8 mouse cellular contexts compared by ENCODE assay signal in the genomic region with DNA sequence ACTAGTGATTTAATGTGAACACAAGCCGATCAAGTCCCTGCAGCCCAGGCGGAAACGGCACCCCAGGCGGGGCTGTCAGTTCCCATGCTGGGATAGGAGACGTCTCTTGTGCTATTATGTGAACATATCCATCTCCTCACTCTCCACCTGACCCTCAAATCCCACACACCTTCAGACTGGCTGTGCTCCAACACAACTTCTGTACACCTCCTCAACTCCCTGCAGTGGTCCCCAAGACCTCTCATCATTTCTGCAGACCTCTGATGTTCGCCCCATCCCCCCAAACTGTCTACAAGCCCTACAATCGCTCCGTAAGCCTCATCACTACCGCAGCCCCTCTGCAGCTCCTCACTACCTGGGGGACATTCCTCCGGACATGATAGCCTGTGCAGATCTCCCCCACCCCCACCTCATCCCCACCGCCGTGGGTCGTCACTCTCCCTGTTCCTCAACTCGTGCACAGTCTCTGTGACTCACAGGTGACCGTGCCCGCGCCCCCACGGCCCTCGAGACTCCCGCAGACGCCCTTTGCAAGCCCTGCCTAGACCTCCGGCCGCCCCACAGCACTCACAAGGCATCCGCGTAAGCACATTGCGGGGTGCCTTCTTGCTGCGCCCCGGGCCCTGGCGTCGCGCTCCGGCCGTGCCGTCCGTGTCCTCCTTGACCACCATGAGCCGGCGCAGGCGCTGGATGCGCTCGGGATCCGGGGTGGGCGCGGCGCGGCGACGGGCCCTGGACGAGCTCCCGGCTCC. TPM values are rescaled to one million over a fixed set of nuclear protein-coding genes. Genes with fewer than 3 reads are reported as not detected.
DNase-seq lines count a peak whose midpoint lies in the region; ATAC-seq and TF ChIP-seq lines count a peak whose summit lies in the region.

No protein-coding gene starts in this region.

- peak overlapping the region; percentile 98 for H3K4me3 ChIP-seq in spleen, adult 2 months (ENCODE audit: extremely low read depth, insufficient read depth, insufficient read length)
- H3K4me3 ChIP-seq in embryonic facial prominence, embryonic 14.5 days (ENCODE audit: low read depth, low read length), result peak overlapping the region; percentile 84
- H3K4me3 ChIP-seq in hindbrain, postnatal 0 days (ENCODE audit: low read length), result peak overlapping the region; percentile 93
- H3K4me3 ChIP-seq in macrophage (ENCODE audit: inconsistent target), result peak overlapping the region; percentile 57

- H3K27ac ChIP-seq in spleen, adult 2 months (ENCODE audit: insufficient read depth, low read length), result 0 out of 2 replicates have a peak overlapping the region, but pooled peaks have one; percentile 44
- H3K27ac ChIP-seq in embryonic facial prominence, embryonic 14.5 days (replicated peaks; ENCODE audit: low read depth, low read length), result no peak overlapping the region
- H3K27ac ChIP-seq in hindbrain, postnatal 0 days, result peak overlapping the region; percentile 61
- H3K27ac ChIP-seq in macrophage, result no peak overlapping the region

- no peaks in the 10 kb centered on the region; the same call in 1 of the 2 replicates for H3K4me1 ChIP-seq in spleen, adult 2 months (ENCODE audit: control insufficient read depth, insufficient read depth, insufficient read length)
- H3K4me1 ChIP-seq in embryonic facial prominence, embryonic 14.5 days (ENCODE audit: control insufficient read depth, insufficient read depth, low read length), result peaks cover 13% of the 10 kb centered on the region
- 0 out of 2 replicates have a peak, but pooled peaks cover 6% of the 10 kb centered on the region for H3K4me1 ChIP-seq in hindbrain, postnatal 0 days (ENCODE audit: insufficient read depth, low read length)

- H3K9me3 ChIP-seq in embryonic facial prominence, embryonic 14.5 days (ENCODE audit: control insufficient read depth, low read length), result no peaks in the 10 kb centered on the region
- H3K9me3 ChIP-seq in hindbrain, postnatal 0 days (ENCODE audit: low read length), result no peaks in the 10 kb centered on the region

- H3K27me3 ChIP-seq in spleen, adult 2 months (ENCODE audit: control insufficient read depth, insufficient read depth, low read length), result no peaks in the 10 kb centered on the region
- H3K27me3 ChIP-seq in embryonic facial prominence, embryonic 14.5 days (replicated peaks; ENCODE audit: control insufficient read depth, insufficient read depth, low read length), result no peaks in the 10 kb centered on the region
- H3K27me3 ChIP-seq in hindbrain, postnatal 0 days (ENCODE audit: insufficient read depth, low read length), result no peaks in the 10 kb centered on the region
- no peaks in the 10 kb centered on the region for H3K27me3 ChIP-seq in splenic B cell, adult 2 months (ENCODE audit: control insufficient read depth, insufficient read depth, low read length, poor library complexity, severe bottlenecking)

- peak; percentile 68 for ATAC-seq in embryonic facial prominence, embryonic 14.5 days (ENCODE audit: low read depth)
- peak; percentile 52 for ATAC-seq in hindbrain, postnatal 0 days

- peaks cover 6% of the 10 kb centered on the region; the same call in 1 of the 2 replicates for H3K36me3 ChIP-seq in spleen, adult 2 months (ENCODE audit: control insufficient read depth, insufficient read depth, low read length)
- H3K36me3 ChIP-seq in embryonic facial prominence, embryonic 14.5 days (ENCODE audit: control insufficient read depth, insufficient read depth, low read length), result peaks cover 11% of the 10 kb centered on the region; the same call in 1 of the 2 replicates
- no peaks in the 10 kb centered on the region for H3K36me3 ChIP-seq in hindbrain, postnatal 0 days (ENCODE audit: insufficient read depth, low read length)
- 0 out of 2 replicates have a peak, but pooled peaks cover 5% of the 10 kb centered on the region for H3K36me3 ChIP-seq in macrophage (ENCODE audit: inconsistent target)
- H3K36me3 ChIP-seq in splenic B cell, adult 2 months (ENCODE audit: control insufficient read depth, insufficient read depth, low read length, poor library complexity, severe bottlenecking), result peaks cover 2% of the 10 kb centered on the region; the same call in 1 of the 2 replicates

- no peak for DNase-seq in spleen, adult 2 months (ENCODE audit: low read depth in 1 of 2, low spot score in 2 of 2)
- no peak for DNase-seq in spleen, adult 12 weeks (ENCODE audit: low spot score)
- DNase-seq in adrenal gland, adult 8-10 months, result peak; percentile 25
- peak; percentile 45 for DNase-seq in embryonic facial prominence, embryonic 14.5 days (ENCODE audit: low spot score)
- peak; percentile 22 for DNase-seq in hindbrain, postnatal 0 days (ENCODE audit: low spot score)
- peak; percentile 33 for DNase-seq in splenic B cell, adult 2 months (ENCODE audit: low read depth, low spot score)
- no peak for DNase-seq in gastrocnemius, adult 18-20 months (ENCODE audit: low spot score)

- H3K79me2 ChIP-seq in macrophage (ENCODE audit: inconsistent target), result peaks cover 37% of the 10 kb centered on the region

- under 1% methylated on average over 49 of the region's 49 CpGs for WGBS in spleen, adult 2 months
- 1% methylated on average over 30 of the region's 49 CpGs for WGBS in embryonic facial prominence, embryonic 14.5 days
- under 1% methylated on average over 49 of the region's 49 CpGs for WGBS in hindbrain, postnatal 0 days
- under 1% methylated on average over 49 of the region's 49 CpGs for WGBS in macrophage (ENCODE audit: missing documents)

- peak overlapping the region; percentile 89 for H3K4me2 ChIP-seq in embryonic facial prominence, embryonic 14.5 days (ENCODE audit: low read depth, low read length)
- H3K4me2 ChIP-seq in hindbrain, postnatal 0 days (ENCODE audit: low read depth, low read length), result peak overlapping the region; percentile 83

- TF ChIP-seq POLR2A in spleen, adult 2 months (IDR thresholded peaks at IDR 0.05; ENCODE audit: low read depth, low read length), result no peak

- H3K9ac ChIP-seq in embryonic facial prominence, embryonic 14.5 days (ENCODE audit: low read depth, low read length), result peak overlapping the region; percentile 83
- peak overlapping the region; percentile 84 for H3K9ac ChIP-seq in hindbrain, postnatal 0 days (replicated peaks; ENCODE audit: low read length)

- TF ChIP-seq CTCF in spleen, adult 2 months (IDR thresholded peaks at IDR 0.05; ENCODE audit: extremely low read depth, insufficient read depth, insufficient read length, insufficient replicate concordance), result no peak
- TF ChIP-seq CTCF in hindbrain, postnatal 0 days (IDR thresholded peaks at IDR 0.05; ENCODE audit: low read depth), result no peak

RNA-seq across cellular contexts. Expression of gene Lsm11, which starts 0.7 kb away (rescaled TPM):
- 3.4 and 4.5 TPM in 2 replicates for polyA plus RNA-seq in spleen, adult 2 months (2012; rRNA removed)
- 10 to 100 TPM in 2 of 4 experiments, 1 to 10 TPM in 2; 8.9 to 13.9 (median 10.1) TPM for total RNA-seq in adrenal gland, adult 8-10 months (2022)
- polyA plus RNA-seq in embryonic facial prominence, embryonic 14.5 days (2014; fragmentation: Nextera tagmentation; extraction: Ambion mirVana), result 8.3 TPM in 2 replicates
- 92.6 and 96.2 TPM in 2 replicates for total RNA-seq in hindbrain, postnatal 0 days (2014; rRNA removed)
- 27.5 and 31.0 TPM in 2 replicates for polyA plus RNA-seq in hindbrain, postnatal 0 days (2015; fragmentation: Nextera tagmentation; extraction: Ambion mirVana)
- 1 to 10 TPM in 21 of 26 experiments, under 1 TPM in 5; 0.62 to 5.6 (median 2.0) TPM for total RNA-seq in macrophage (2018; cell fraction: chromatin; rRNA removed)
- 1 to 10 TPM; 1.2 to 4.2 (median 2.2) TPM for total RNA-seq in macrophage (2018; cell fraction: cytosol; rRNA removed)
- 1 to 10 TPM in 24 of 26 experiments, under 1 TPM in 2; 0.64 to 7.8 (median 2.5) TPM for total RNA-seq in macrophage (2018; cell fraction: nucleus; rRNA removed)
- 0.96 to 5.4 TPM (median 1.9 TPM) in 3 replicates for polyA plus RNA-seq in macrophage (2018)
- total RNA-seq in gastrocnemius, adult 18-20 months (2021), result 1 to 10 TPM; 2.3 TPM

RNA-seq across cellular contexts. Expression of gene Thg1l, which starts 11.2 kb away (rescaled TPM):
- 4.4 and 5.5 TPM in 2 replicates for polyA plus RNA-seq in spleen, adult 2 months (2012; rRNA removed)
- 10 to 100 TPM; 14.9 to 22.0 (median 17.9) TPM for total RNA-seq in adrenal gland, adult 8-10 months (2022)
- polyA plus RNA-seq in embryonic facial prominence, embryonic 14.5 days (2014; fragmentation: Nextera tagmentation; extraction: Ambion mirVana), result 9.6 and 10.9 TPM in 2 replicates
- 11.4 and 13.3 TPM in 2 replicates for total RNA-seq in hindbrain, postnatal 0 days (2014; rRNA removed)
- polyA plus RNA-seq in hindbrain, postnatal 0 days (2015; fragmentation: Nextera tagmentation; extraction: Ambion mirVana), result 8.8 and 10.6 TPM in 2 replicates
- 10 to 100 TPM in 5 of 26 experiments, 1 to 10 TPM in 21; 1.8 to 14.4 (median 6.8) TPM for total RNA-seq in macrophage (2018; cell fraction: chromatin; rRNA removed)
- total RNA-seq in macrophage (2018; cell fraction: cytosol; rRNA removed), result 1 to 10 TPM; 3.4 to 7.9 (median 4.7) TPM
- total RNA-seq in macrophage (2018; cell fraction: nucleus; rRNA removed), result 10 to 100 TPM in 3 of 26 experiments, 1 to 10 TPM in 23; 3.3 to 13.3 (median 6.8) TPM
- 5.2 to 18.2 TPM (median 7.7 TPM) in 3 replicates for polyA plus RNA-seq in macrophage (2018)
- 1 to 10 TPM; 3.7 to 3.9 TPM for total RNA-seq in gastrocnemius, adult 18-20 months (2021)

RNA-seq across cellular contexts. Expression of gene Sox30, which starts 36.0 kb away (rescaled TPM):
- 0.04 and 0.07 TPM in 2 replicates for polyA plus RNA-seq in spleen, adult 2 months (2012; rRNA removed)
- total RNA-seq in adrenal gland, adult 8-10 months (2022), result under 1 TPM in 2 of 4 experiments, not detected in 2; 0.10 to 0.23 TPM
- polyA plus RNA-seq in embryonic facial prominence, embryonic 14.5 days (2014; fragmentation: Nextera tagmentation; extraction: Ambion mirVana), result 0.21 and 0.24 TPM in 2 replicates
- total RNA-seq in hindbrain, postnatal 0 days (2014; rRNA removed), result 0.93 TPM in 1 of 2 replicates, not detected in the other
- polyA plus RNA-seq in hindbrain, postnatal 0 days (2015; fragmentation: Nextera tagmentation; extraction: Ambion mirVana), result 0.08 and 0.09 TPM in 2 replicates
- total RNA-seq in macrophage (2018; cell fraction: chromatin; rRNA removed), result under 1 TPM in 1 of 26 experiments, not detected in 25; 0.19 TPM
- total RNA-seq in macrophage (2018; cell fraction: cytosol; rRNA removed), result under 1 TPM in 2 of 26 experiments, not detected in 24; 0.05 to 0.06 TPM
- total RNA-seq in macrophage (2018; cell fraction: nucleus; rRNA removed), result under 1 TPM in 2 of 26 experiments, not detected in 24; 0.17 to 0.20 TPM
- polyA plus RNA-seq in macrophage (2018), result not detected in 3 replicates
- total RNA-seq in gastrocnemius, adult 18-20 months (2021), result not detected

Comparison
In these comparisons a context has a peak if more than half of its experiments do, and no peak if none do; other contexts are left out.
1. DNase-seq: peak in adrenal gland, adult 8-10 months (single experiment), embryonic facial prominence, embryonic 14.5 days (single experiment), hindbrain, postnatal 0 days (single experiment) and splenic B cell, adult 2 months (single experiment); none in spleen, adult 2 months (0 of 2), spleen, adult 12 weeks (single experiment) and gastrocnemius, adult 18-20 months (single experiment).
2. H3K27ac ChIP-seq: peak in spleen, adult 2 months (single experiment) and hindbrain, postnatal 0 days (single experiment); none in embryonic facial prominence, embryonic 14.5 days (single experiment) and macrophage (single experiment).
3. Peak in every context shown above with its lines, with median percentiles within 50 percentile points of each other: H3K4me3 ChIP-seq.